Mouse (Mus musculus) midbrain, embryonic 11.5 days (tissue): Measurements from ENCODE around the gene C330021F23Rik. TPM values are rescaled to one million over a fixed set of nuclear protein-coding genes. Genes with fewer than 3 reads are reported as not detected.
A peak's percentile ranks its signal among the peaks of the same experiment; 100 is the strongest.

Experiments used
- ATAC-seq: fragments of 200-750 bp; cut with Nextera tagmentation; 2 replicates; pipeline ENCODE4 v1.8.0; 2017; ENCODE audit warnings: moderate TSS enrichment, moderate library complexity; ENCODE audit not compliant: low FRiP score
- DNase-seq: peaks from one replicate; pipeline ENCODE4 v3.0.0; 2015; ENCODE audit warnings: low spot score; ENCODE audit errors: missing footprints
- H3K27ac ChIP-seq: fragments of 300-500 bp; sonication (generic); 2 replicates; pipeline ENCODE4 v1.5.1; 2014; ENCODE audit warnings: low read depth, low read length
- H3K27me3 ChIP-seq: fragments of 300-500 bp; sonication (generic); 2 replicates; pipeline ENCODE4 v1.6.1; 2014; ENCODE audit warnings: mild to moderate bottlenecking, low read length, moderate library complexity, mixed read lengths; ENCODE audit not compliant: control insufficient read depth, insufficient read depth
- H3K36me3 ChIP-seq: fragments of 300-500 bp; sonication (generic); 2 replicates; pipeline ENCODE4 v1.6.1; 2014; ENCODE audit warnings: mild to moderate bottlenecking, low read length, moderate library complexity, mixed read lengths; ENCODE audit not compliant: control insufficient read depth, insufficient read depth
- H3K4me1 ChIP-seq: fragments of 300-500 bp; sonication (generic); 2 replicates; pipeline ENCODE4 v1.6.1; 2014; ENCODE audit warnings: low read length; ENCODE audit not compliant: control insufficient read depth, insufficient read depth
- H3K4me2 ChIP-seq: fragments of 300-500 bp; sonication (generic); 2 replicates; pipeline ENCODE4 v1.6.1; 2014; ENCODE audit warnings: mild to moderate bottlenecking, moderate library complexity
- H3K4me3 ChIP-seq: fragments of 300-500 bp; sonication (generic); 2 replicates; pipeline ENCODE4 v1.5.1; 2014; ENCODE audit warnings: low read depth, low read length
- H3K9ac ChIP-seq: fragments of 300-500 bp; sonication (generic); 2 replicates; pipeline ENCODE4 v1.6.1; 2014; ENCODE audit warnings: low read length
- H3K9me3 ChIP-seq: fragments of 300-500 bp; sonication (generic); 2 replicates; pipeline ENCODE4 v1.6.1; 2016; ENCODE audit warnings: low read length; ENCODE audit not compliant: control insufficient read depth
- WGBS: fragments of 180-500 bp; shearing (Covaris S2); extraction: QIAGEN DNeasy Blood & Tissue Kit; methylation state at CpG from one replicate; pipeline ENCODE4 v1.1.7; 2014; 5-methylcytosine and 5-hydroxymethylcytosine counted together
- polyA plus RNA-seq: library from polyadenylated mRNA; unstranded; fragments of >200 nt; fragmentation: Nextera tagmentation; extraction: Ambion mirVana; gene quantifications from 2 replicates; pipeline ENCODE4 v1.2.1, GENCODE M21; 2014

The C330021F23Rik gene
- polyA plus RNA-seq, 1 experiment from 2014 or later = 6.3 TPM

GRCm38 (mm10) chr8:3600401-3600800 is 32.6 kb downstream of the C330021F23Rik start:
- WGBS = 91% methylated on average over 6 of the region's 6 CpGs

GRCm38 (mm10) chr8:3603439-3603838 is 35.6 kb downstream of the C330021F23Rik start:
- Histone ChIP-seq H3K9me3 (no peaks in the 10 kb centered on the region), H3K4me1 (no peaks in the 10 kb centered on the region), H3K4me2 (no peak overlapping the region), H3K36me3 (peaks cover 12% of the 10 kb centered on the region), H3K27ac (no peak overlapping the region), H3K4me3 (no peak overlapping the region), H3K9ac (no peak overlapping the region), H3K27me3 (no peaks in the 10 kb centered on the region)
- no peak for ATAC-seq
- 84% methylated on average over 13 of the region's 13 CpGs for whole genome bisulfite sequencing
- DNase-seq = no peak

More at GRCm38 (mm10) chr8:3600401-3600800, 32.6 kb downstream of the C330021F23Rik start:
- Histone ChIP-seq H3K9ac (no peak overlapping the region), H3K27me3 (no peaks in the 10 kb centered on the region), H3K4me1 (no peaks in the 10 kb centered on the region), H3K27ac (no peak overlapping the region), H3K4me3 (no peak overlapping the region), H3K36me3 (peaks cover 7% of the 10 kb centered on the region), H3K9me3 (no peaks in the 10 kb centered on the region), H3K4me2 (no peak overlapping the region)
- DNase-seq (no peak), ATAC-seq (no peak)

GRCm38 (mm10) chr8:3606593-3606992 is 38.8 kb downstream of the C330021F23Rik start:
- H3K4me3 ChIP-seq = no peak overlapping the region
- peaks cover 30% of the 10 kb centered on the region for H3K36me3 ChIP-seq
- no peak overlapping the region for H3K9ac ChIP-seq
- DNase-seq (no peak), ATAC-seq (no peak)
- no peaks in the 10 kb centered on the region for H3K9me3 ChIP-seq
- WGBS = 94% methylated on average over 16 of the region's 16 CpGs
- H3K4me1 ChIP-seq = no peaks in the 10 kb centered on the region
- H3K27ac ChIP-seq = no peak overlapping the region
- no peak overlapping the region for H3K4me2 ChIP-seq
- H3K27me3 ChIP-seq = no peaks in the 10 kb centered on the region

- no peak for ATAC-seq
- H3K36me3 ChIP-seq = peaks cover 31% of the 10 kb centered on the region
Observed at GRCm38 (mm10) chr8:3607822-3608221, 40.0 kb downstream of the C330021F23Rik start.

GRCm38 (mm10) chr8:3609046-3609815 is 41.4 kb downstream of the C330021F23Rik start:
- Histone ChIP-seq H3K9me3 (no peaks in the 10 kb centered on the region), H3K4me3 (no peak overlapping the region), H3K36me3 (peaks cover 35% of the 10 kb centered on the region), H3K4me1 (no peaks in the 10 kb centered on the region), H3K27ac (no peak overlapping the region), H3K9ac (no peak overlapping the region), H3K27me3 (no peaks in the 10 kb centered on the region), H3K4me2 (no peak overlapping the region)
- no peak for ATAC-seq
- 90% methylated on average over 12 of the region's 12 CpGs for WGBS
- DNase-seq = no peak

More at GRCm38 (mm10) chr8:3607822-3608221, 40.0 kb downstream of the C330021F23Rik start:
- no peaks in the 10 kb centered on the region for H3K4me1 ChIP-seq
- DNase-seq = no peak
- no peak overlapping the region for H3K4me3 ChIP-seq
- no peaks in the 10 kb centered on the region for H3K9me3 ChIP-seq
- H3K27ac ChIP-seq = no peak overlapping the region
- no peak overlapping the region for H3K4me2 ChIP-seq
- no peak overlapping the region for H3K9ac ChIP-seq
- WGBS = 87% methylated on average over 7 of the region's 7 CpGs
- H3K27me3 ChIP-seq = no peaks in the 10 kb centered on the region

- Histone ChIP-seq H3K4me2 (no peak overlapping the region), H3K9me3 (no peaks in the 10 kb centered on the region), H3K4me3 (no peak overlapping the region), H3K4me1 (no peaks in the 10 kb centered on the region), H3K27me3 (no peaks in the 10 kb centered on the region), H3K36me3 (peaks cover 33% of the 10 kb centered on the region), H3K27ac (no peak overlapping the region), H3K9ac (no peak overlapping the region)
- no peak for ATAC-seq
- 87% methylated on average over 6 of the region's 6 CpGs for WGBS
- no peak for DNase-seq
Observed at GRCm38 (mm10) chr8:3609816-3610150, 42.0 kb downstream of the C330021F23Rik start.

- peak within 1 kb of the TSS; percentile 94 for H3K4me3 ChIP-seq
- WGBS = under 1% methylated on average over 37 of the region's 37 CpGs
- peak within 1 kb of the TSS; percentile 89 for H3K4me2 ChIP-seq
- ATAC-seq (peak; percentile 98), DNase-seq (peak; percentile 100)
- H3K9ac ChIP-seq = peak within 1 kb of the TSS; percentile 79
- H3K9me3 ChIP-seq = no peaks in the 10 kb centered on the region
- peaks cover 2% of the 10 kb centered on the region; the same call in 1 of the 2 replicates for H3K36me3 ChIP-seq
- no peaks in the 10 kb centered on the region for H3K27me3 ChIP-seq
- H3K27ac ChIP-seq = no peak within 1 kb of the TSS
- H3K4me1 ChIP-seq = peaks cover 12% of the 10 kb centered on the region
Observed at GRCm38 (mm10) chr8:3621199-3621970, 53.6 kb downstream of the C330021F23Rik start, which contains the start of the genes Xab2 and Pet100. Xab2 (minus strand) TSS chr8:3621316. Pet100 (plus strand) TSS chr8:3621548.

GRCm38 (mm10) chr8:3622119-3622518 is 54.3 kb downstream of the C330021F23Rik start:
- no peak for ATAC-seq
- peaks cover 2% of the 10 kb centered on the region; the same call in 1 of the 2 replicates for H3K36me3 ChIP-seq
- WGBS = 69% methylated on average over 8 of the region's 8 CpGs
- peak overlapping the region; percentile 78 for H3K9ac ChIP-seq
- H3K9me3 ChIP-seq = no peaks in the 10 kb centered on the region
- peak overlapping the region; percentile 74 for H3K4me2 ChIP-seq
- peak overlapping the region; percentile 94 for H3K4me3 ChIP-seq
- DNase-seq = no peak
- peaks cover 12% of the 10 kb centered on the region for H3K4me1 ChIP-seq
- no peak overlapping the region for H3K27ac ChIP-seq
- H3K27me3 ChIP-seq = no peaks in the 10 kb centered on the region

GRCm38 (mm10) chr8:3625445-3625844 is 57.7 kb downstream of the C330021F23Rik start, which contains the start of gene Pcp2:
Pcp2 (minus strand) TSS chr8:3625545.
- ATAC-seq (no peak), DNase-seq (no peak)
- H3K27ac ChIP-seq = no peak within 1 kb of the TSS
- no peaks in the 10 kb centered on the region for H3K36me3 ChIP-seq
- H3K9me3 ChIP-seq = no peaks in the 10 kb centered on the region
- H3K27me3 ChIP-seq = 0 out of 2 replicates have a peak, but pooled peaks cover under 1% of the 10 kb centered on the region
- peaks cover 7% of the 10 kb centered on the region for H3K4me1 ChIP-seq
- no peak within 1 kb of the TSS for H3K4me3 ChIP-seq
- H3K9ac ChIP-seq = no peak within 1 kb of the TSS
- WGBS = 55% methylated on average over 1 of the region's 1 CpGs
- H3K4me2 ChIP-seq = no peak within 1 kb of the TSS
